Mouse (Mus musculus): ENCODE results near the gene Cfap77. TPM values are rescaled to one million over a fixed set of nuclear protein-coding genes. Genes with fewer than 3 reads are reported as not detected.

Gene Cfap77
- polyA plus RNA-seq, 1 experiment from 2014 or later: 0.78 TPM

DNA sequence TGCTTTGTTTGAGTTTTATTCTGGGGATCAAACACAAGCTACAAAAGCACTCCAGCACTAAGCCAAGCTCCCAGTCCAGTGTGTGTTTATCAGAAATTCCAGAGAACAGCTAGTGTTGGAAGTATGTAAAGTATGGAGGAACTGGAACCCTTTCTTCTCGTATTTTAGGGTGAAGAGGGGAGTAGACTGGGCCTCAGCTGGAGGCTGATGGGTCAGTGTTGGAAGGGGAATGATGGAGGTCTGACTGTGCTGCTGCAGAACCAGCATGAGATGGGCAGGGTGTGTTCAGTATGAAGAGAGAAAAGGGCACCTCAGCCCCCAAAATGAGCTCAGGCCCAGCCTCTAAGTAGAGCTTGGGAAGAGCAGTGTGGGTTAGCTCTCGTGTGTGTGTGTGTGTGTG is 21.4 kb upstream of the Cfap77 start:
- Histone ChIP-seq H3K27me3 (no peaks in the 10 kb centered on the region), H3K4me3 (no peak overlapping the region), H3K9ac (no peak overlapping the region), H3K27ac (replicated peaks) (no peak overlapping the region), H3K9me3 (no peaks in the 10 kb centered on the region), H3K36me3 (peaks cover 71% of the 10 kb centered on the region), H3K4me1 (replicated peaks) (no peaks in the 10 kb centered on the region), H3K4me2 (no peak overlapping the region)
- 76% methylated on average over 2 of the region's 2 CpGs for WGBS
- no peak for ATAC-seq (ENCODE audit: low FRiP score, low read depth)

DNA sequence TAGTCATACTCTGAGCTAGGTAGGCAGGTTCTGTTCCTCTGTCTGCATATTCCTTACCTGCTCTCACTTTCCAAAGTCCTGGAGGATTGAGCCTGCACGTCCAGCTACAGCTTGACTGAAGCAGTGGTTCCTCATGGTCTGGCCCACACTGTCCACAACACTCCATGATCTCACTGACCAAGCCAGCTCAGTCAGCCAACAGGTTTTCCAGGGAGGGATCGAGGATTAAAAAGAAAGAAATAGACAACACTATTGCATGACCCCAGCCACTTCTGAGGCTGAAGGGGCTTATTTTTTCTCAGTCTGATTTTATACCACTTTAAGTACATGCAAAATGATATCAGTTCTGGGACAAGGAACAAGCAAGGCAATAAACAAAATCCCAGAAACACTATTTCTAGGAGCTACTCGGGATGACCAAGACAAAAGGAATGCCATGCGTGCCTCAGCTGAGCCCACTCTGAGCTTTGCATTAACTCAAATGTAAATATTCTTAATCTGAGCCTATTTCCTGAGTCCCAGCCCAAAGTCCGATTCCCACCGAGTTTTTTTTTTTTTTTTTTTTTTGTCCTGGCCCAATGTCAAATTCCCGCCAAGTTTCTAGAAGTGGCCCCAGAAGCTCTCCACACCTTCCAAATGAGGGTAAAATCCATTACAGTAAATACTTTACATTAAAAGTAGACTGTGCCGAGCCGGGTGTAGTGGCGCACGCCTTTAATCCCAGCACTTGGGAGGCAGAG is 20.6 kb upstream of the Cfap77 start:
- 93% methylated on average over 11 of the region's 11 CpGs for WGBS
- peaks cover 70% of the 10 kb centered on the region for H3K36me3 ChIP-seq

DNA sequence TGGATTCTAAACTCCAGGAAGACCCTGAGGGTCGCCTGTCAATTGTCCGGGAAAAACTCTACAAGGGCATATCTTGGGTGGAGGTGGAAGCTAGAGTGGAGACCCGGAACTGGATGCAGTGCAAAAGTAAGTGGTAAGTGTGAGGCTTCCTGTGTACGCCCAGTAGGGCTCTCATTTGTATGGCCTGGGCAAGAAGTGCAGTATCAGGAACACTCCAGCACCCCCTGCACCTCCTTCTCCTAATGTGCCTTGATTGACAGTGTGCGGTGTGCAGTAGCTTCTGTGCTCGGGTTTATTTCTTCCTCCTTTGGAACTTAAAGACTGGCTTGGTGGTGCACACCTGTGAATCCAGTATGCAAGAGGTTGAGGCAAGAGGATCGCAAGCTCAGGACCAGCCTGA is 19.8 kb upstream of the Cfap77 start:
- no peak for ATAC-seq (ENCODE audit: low FRiP score, low read depth)
- Histone ChIP-seq H3K4me3 (no peak overlapping the region), H3K27me3 (no peaks in the 10 kb centered on the region), H3K36me3 (peaks cover 69% of the 10 kb centered on the region), H3K9me3 (no peaks in the 10 kb centered on the region), H3K9ac (no peak overlapping the region), H3K27ac (replicated peaks) (no peak overlapping the region), H3K4me1 (replicated peaks) (no peaks in the 10 kb centered on the region), H3K4me2 (no peak overlapping the region)
- WGBS: 94% methylated on average over 7 of the region's 7 CpGs

More for the DNA sequence above, 20.6 kb upstream of the Cfap77 start:
- Histone ChIP-seq H3K27me3 (no peaks in the 10 kb centered on the region), H3K4me2 (no peak overlapping the region), H3K27ac (replicated peaks) (no peak overlapping the region), H3K9ac (no peak overlapping the region), H3K9me3 (no peaks in the 10 kb centered on the region), H3K4me1 (replicated peaks) (no peaks in the 10 kb centered on the region), H3K4me3 (no peak overlapping the region)
- ATAC-seq (ENCODE audit: low FRiP score, low read depth): no peak

DNA sequence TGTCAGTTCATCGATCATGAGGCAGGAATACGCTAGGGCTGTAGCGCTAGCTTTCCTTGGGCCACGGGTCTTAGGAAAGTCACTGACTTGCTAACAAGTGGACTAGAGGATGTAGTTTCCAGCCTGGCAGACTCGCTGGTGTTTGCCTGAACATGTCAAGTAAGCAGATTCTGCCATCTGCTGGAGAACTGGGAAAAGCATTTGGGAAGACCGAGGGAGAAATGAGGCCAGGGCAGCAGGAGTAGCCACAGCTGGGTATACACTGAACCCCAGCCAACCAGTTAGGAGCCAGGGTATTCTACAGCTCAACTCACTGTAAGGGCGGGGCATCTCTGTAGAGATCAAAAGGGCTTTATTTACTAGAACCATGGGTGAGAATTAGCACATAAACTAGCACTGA is 11.5 kb upstream of the Cfap77 start:
- Histone ChIP-seq H3K27me3 (no peaks in the 10 kb centered on the region), H3K9ac (no peak overlapping the region), H3K4me2 (no peak overlapping the region), H3K36me3 (peaks cover 34% of the 10 kb centered on the region), H3K4me1 (replicated peaks) (peaks cover 3% of the 10 kb centered on the region), H3K9me3 (no peaks in the 10 kb centered on the region), H3K4me3 (no peak overlapping the region), H3K27ac (replicated peaks) (no peak overlapping the region)
- WGBS: 47% methylated on average over 7 of the region's 7 CpGs
- no peak for ATAC-seq (ENCODE audit: low FRiP score, low read depth)

DNA sequence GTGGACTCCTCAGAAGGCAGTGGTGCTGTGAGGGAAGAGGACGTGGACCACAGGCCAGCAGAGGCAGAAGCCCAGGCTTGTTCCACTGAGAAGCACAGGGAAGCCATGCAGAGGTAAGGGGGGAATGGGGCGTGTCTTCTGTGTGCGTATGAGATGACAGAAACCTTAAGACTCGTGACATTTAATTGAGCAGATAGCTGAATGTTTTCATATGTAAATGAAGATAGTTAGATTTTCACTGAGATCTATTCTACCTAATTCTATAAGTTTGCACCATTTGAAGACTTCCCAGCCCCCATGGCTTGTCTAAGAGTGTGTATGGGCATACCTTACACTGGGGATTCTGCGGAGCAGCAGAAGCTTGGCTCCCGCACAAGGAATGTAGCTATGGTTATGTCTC is 10.9 kb upstream of the Cfap77 start:
- Histone ChIP-seq H3K27me3 (no peaks in the 10 kb centered on the region), H3K4me2 (no peak overlapping the region), H3K4me3 (no peak overlapping the region), H3K4me1 (replicated peaks) (peaks cover 9% of the 10 kb centered on the region), H3K9me3 (no peaks in the 10 kb centered on the region), H3K9ac (no peak overlapping the region), H3K27ac (replicated peaks) (no peak overlapping the region), H3K36me3 (peaks cover 28% of the 10 kb centered on the region)
- no peak for ATAC-seq (ENCODE audit: low FRiP score, low read depth)
- WGBS: 90% methylated on average over 6 of the region's 6 CpGs

DNA sequence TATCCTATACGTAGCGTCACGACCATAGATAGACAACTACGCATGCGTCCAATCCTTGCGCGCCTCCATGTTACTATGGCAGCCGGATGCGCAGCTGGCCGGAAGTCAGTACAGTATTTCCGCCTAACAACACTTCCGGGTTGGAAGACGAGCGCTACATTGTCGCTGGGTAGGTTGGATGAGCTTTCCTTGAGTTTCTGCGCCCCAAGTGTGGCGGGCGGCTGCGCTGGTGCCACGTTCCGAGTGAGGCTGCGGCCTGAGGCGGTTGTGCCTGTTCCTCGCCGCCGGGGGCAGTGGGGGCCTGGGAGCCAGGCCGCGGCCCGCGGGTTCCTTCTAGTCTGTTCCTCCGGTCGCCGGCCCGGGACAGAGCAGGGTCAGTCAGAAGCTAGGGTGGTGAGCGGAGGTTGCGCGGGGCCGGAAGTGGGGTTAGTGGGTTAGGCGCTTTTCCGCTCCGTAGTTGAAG is 5.3 kb upstream of the Cfap77 start, which contains the start of gene Ttf1:
Gene Ttf1, plus strand, starts transcription at position 128 of the 463 bp plus-strand sequence.
- peak; percentile 97 for ATAC-seq (ENCODE audit: low FRiP score, low read depth)

DNA sequence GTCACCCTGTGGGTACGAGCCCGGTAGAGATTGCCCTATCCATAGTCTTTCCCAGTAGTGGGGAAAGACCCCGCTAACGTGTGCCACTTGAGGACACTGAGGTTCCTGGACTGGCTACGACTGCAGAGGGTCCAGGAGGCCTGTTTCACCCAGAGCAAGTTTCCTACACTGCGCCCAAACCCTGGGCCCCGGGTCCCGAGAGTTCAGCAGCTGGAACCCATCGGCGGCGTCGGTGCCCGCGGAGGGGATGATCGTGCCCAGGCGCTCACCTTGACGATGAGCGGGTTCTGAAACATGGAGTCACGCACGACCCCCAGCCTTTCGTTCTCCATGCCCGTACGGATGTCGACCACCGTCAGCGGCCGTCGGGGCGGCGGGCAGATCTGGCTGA is 326 bp downstream of the Cfap77 start:
- Histone ChIP-seq H3K27me3 (peaks cover 34% of the 10 kb centered on the region), H3K9me3 (no peaks in the 10 kb centered on the region), H3K4me3 (peak overlapping the region; percentile 46), H3K27ac (replicated peaks) (no peak overlapping the region), H3K4me2 (peak overlapping the region; percentile 71), H3K9ac (peak overlapping the region; percentile 33), H3K4me1 (replicated peaks) (peaks cover 11% of the 10 kb centered on the region), H3K36me3 (no peaks in the 10 kb centered on the region)
- ATAC-seq (ENCODE audit: low FRiP score, low read depth): peak; percentile 44; the same call in 1 of the 2 replicates
- WGBS: under 1% methylated on average over 30 of the region's 30 CpGs

More for the DNA sequence above, 5.3 kb upstream of the Cfap77 start, which contains the start of gene Ttf1:
- Histone ChIP-seq H3K4me3 (peak within 1 kb of the TSS; percentile 79), H3K9me3 (no peaks in the 10 kb centered on the region), H3K4me1 (replicated peaks) (peaks cover 12% of the 10 kb centered on the region), H3K9ac (peak within 1 kb of the TSS; percentile 62), H3K4me2 (peak within 1 kb of the TSS; percentile 80), H3K27ac (replicated peaks) (peak within 1 kb of the TSS; percentile 86), H3K36me3 (no peaks in the 10 kb centered on the region), H3K27me3 (peaks cover 25% of the 10 kb centered on the region)
- under 1% methylated on average over 41 of the region's 41 CpGs for WGBS

DNA sequence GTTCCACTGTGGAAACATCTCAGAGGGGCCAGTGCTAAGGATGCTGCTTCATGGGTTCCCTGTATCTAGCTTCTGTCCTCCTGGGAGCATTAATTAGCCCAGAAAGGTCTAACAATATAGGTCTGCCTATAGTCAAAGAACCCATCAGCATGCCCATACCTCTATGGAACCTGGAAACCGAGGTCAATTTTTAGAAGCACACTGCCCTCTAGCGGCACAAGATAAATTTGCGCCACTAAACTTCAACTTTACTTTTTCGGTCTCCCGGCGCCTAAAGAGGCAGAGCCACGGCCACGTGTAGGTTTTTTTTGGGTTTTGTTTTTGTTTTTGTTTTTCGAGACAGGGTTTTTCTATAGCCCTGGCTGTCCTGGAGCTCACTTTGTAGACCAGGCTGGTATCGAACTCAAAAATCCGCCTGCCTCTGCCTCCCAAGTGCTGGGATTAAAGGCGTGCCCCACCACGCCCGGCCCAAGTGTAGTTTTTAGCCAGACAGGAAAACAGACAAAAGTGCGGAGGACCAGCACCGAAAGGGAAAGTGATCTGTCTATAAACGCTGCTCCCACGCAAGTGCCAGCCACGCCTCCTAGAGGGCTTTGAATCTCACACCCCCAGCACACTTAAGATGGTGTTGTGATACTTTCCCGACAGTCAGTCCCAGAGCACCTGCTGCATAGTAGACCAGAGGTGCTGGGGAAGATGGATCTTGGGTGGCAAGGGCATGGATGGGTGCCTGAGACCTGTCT is 893 bp downstream of the Cfap77 start:
- WGBS: 5% methylated on average over 20 of the region's 20 CpGs
- H3K36me3 ChIP-seq: no peaks in the 10 kb centered on the region
- no peaks in the 10 kb centered on the region for H3K9me3 ChIP-seq
- H3K27me3 ChIP-seq: peaks cover 34% of the 10 kb centered on the region
- peak overlapping the region; percentile 46 for H3K4me3 ChIP-seq
- no peak overlapping the region for H3K9ac ChIP-seq
- H3K4me1 ChIP-seq (replicated peaks): peaks cover 11% of the 10 kb centered on the region
- no peak overlapping the region for H3K27ac ChIP-seq (replicated peaks)
- peak overlapping the region; percentile 71 for H3K4me2 ChIP-seq
- ATAC-seq (ENCODE audit: low FRiP score, low read depth): peak; percentile 57; the same call in 1 of the 2 replicates

DNA sequence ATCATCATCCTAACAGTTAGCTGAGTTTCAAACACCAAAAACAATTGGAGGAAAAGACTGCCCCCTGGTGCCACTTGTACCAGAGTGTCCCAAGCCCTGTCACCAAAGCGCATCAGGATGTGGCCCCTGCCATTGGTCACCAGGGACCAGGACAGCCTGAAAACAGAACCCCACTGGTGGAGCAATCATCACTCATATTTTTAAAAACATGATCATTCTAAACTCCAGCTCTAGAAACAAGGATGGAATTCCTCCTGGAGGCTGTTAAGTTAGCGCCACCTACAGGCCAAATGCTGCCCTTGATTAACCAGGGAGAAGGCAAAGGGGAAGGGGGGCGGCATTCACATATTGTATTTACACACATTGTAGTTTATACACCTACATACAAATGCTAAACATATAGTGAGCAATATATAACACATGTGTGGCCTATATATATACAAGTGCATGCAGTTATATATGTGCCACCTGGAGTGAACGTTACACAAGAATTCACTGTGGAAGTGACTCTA is 1.9 kb downstream of the Cfap77 start:
- no peak for ATAC-seq (ENCODE audit: low FRiP score, low read depth)
- Histone ChIP-seq H3K9me3 (no peaks in the 10 kb centered on the region), H3K4me1 (replicated peaks) (peaks cover 11% of the 10 kb centered on the region), H3K4me3 (no peak overlapping the region), H3K9ac (no peak overlapping the region), H3K36me3 (no peaks in the 10 kb centered on the region), H3K27ac (replicated peaks) (no peak overlapping the region), H3K27me3 (peaks cover 34% of the 10 kb centered on the region), H3K4me2 (no peak overlapping the region)
- 31% methylated on average over 4 of the region's 4 CpGs for WGBS

DNA sequence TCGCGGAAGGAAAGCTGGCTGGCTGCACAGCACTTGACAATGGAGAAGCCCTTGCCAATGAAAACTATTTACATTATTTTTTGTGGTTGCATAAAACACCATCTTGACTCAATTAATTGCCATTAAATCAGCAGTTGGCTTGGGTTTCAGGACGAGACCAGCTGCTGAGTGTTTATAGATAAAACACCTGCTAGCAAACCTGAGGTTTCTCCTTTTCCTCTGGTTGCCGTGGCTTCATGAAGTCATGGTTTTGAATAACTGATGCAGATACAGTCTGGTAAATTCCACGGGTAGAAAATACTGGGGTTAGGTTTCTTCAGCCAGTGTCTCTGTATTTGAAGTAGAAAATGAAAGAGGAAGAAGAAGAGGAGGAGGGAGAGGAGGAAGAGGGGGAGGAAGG is 2.9 kb downstream of the Cfap77 start:
- no peak for ATAC-seq (ENCODE audit: low FRiP score, low read depth)
- H3K27me3 ChIP-seq: peaks cover 28% of the 10 kb centered on the region

DNA sequence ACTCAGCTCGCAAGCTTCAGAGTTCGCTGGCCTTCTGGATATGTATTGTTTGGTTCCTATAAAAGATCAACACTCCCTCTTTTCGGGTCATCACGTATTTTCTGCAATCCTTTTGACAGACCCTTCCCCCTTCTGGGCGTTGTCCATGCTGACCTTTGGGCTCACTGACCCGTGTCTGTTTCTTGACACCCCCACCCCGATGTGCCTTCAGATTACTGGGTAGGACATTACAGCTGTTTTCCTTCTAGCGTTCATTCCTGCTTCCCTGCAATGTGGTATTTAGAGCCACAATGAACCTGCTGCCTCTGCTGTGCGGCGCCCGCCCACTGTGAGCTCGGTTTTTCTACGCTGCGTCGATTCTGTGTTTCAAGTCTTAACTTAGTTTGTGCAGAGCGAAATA is 8.7 kb downstream of the Cfap77 start:
- H3K27me3 ChIP-seq: peaks cover 32% of the 10 kb centered on the region
- no peaks in the 10 kb centered on the region for H3K36me3 ChIP-seq
- peaks cover 17% of the 10 kb centered on the region for H3K4me1 ChIP-seq (replicated peaks)
- H3K4me2 ChIP-seq: peak overlapping the region; percentile 39
- 7% methylated on average over 16 of the region's 16 CpGs for WGBS
- ATAC-seq (ENCODE audit: low FRiP score, low read depth): no peak
- H3K9ac ChIP-seq: no peak overlapping the region
- no peak overlapping the region for H3K4me3 ChIP-seq
- no peaks in the 10 kb centered on the region for H3K9me3 ChIP-seq
- no peak overlapping the region for H3K27ac ChIP-seq (replicated peaks)

More for the DNA sequence above, 2.9 kb downstream of the Cfap77 start:
- Histone ChIP-seq H3K36me3 (no peaks in the 10 kb centered on the region), H3K4me1 (replicated peaks) (peaks cover 11% of the 10 kb centered on the region), H3K27ac (replicated peaks) (no peak overlapping the region), H3K9me3 (no peaks in the 10 kb centered on the region), H3K4me3 (no peak overlapping the region), H3K9ac (no peak overlapping the region), H3K4me2 (no peak overlapping the region)
- 47% methylated on average over 5 of the region's 5 CpGs for WGBS

DNA sequence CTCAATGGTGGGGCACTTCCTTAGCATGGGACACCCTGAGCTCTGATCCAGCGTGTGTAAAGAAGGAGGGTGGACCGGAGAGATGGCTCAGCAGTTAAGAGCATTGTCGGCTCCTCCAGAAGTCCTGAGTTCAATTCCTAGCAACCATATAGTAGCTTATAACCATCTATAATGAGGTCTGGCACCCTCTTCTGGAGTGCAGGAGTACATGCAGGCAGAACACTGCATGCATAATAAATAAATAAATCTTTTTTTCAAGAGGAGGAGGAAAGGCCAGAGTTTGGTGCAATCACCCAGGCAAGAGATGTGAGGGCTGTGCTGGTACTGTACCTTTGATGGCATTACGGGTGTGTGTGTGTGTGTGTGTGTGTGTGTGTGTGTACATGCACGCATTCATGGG is 12.7 kb downstream of the Cfap77 start:
- ATAC-seq (ENCODE audit: low FRiP score, low read depth): no peak
- H3K9ac ChIP-seq: no peak overlapping the region

More for the DNA sequence above, 12.7 kb downstream of the Cfap77 start:
- 92% methylated on average over 5 of the region's 5 CpGs for WGBS
- peaks cover 24% of the 10 kb centered on the region for H3K27me3 ChIP-seq
- no peaks in the 10 kb centered on the region for H3K9me3 ChIP-seq
- no peaks in the 10 kb centered on the region for H3K36me3 ChIP-seq
- no peak overlapping the region for H3K4me3 ChIP-seq
- H3K4me1 ChIP-seq (replicated peaks): peaks cover 14% of the 10 kb centered on the region
- no peak overlapping the region for H3K4me2 ChIP-seq
- H3K27ac ChIP-seq (replicated peaks): no peak overlapping the region
